Mouse (Mus musculus): ENCODE data around the gene Akap13. TPM values are rescaled to one million over a fixed set of nuclear protein-coding genes. Genes with fewer than 3 reads are reported as not detected.

The Akap13 gene
- polyA plus RNA-seq, 1 experiment, result 13.2 TPM

- H3K4me1 ChIP-seq (ENCODE audit: control insufficient read depth, insufficient read depth, low read length), result peaks cover 8% of the 10 kb centered on the region
- DNase-seq, result no peak
- H3K4me3 ChIP-seq (ENCODE audit: insufficient read depth, low read depth, low read length), result no peak overlapping the region
- no peaks in the 10 kb centered on the region; the same call in 1 of the 2 replicates for H3K36me3 ChIP-seq (ENCODE audit: control insufficient read depth, insufficient read depth, low read length)
- H3K27ac ChIP-seq (ENCODE audit: insufficient read depth, low read depth, low read length), result no peak overlapping the region
- WGBS, result 90% methylated on average over 3 of the region's 3 CpGs
- no peak for TF ChIP-seq CTCF (conservative IDR thresholded peaks at IDR 0.05; ENCODE audit: insufficient read depth, insufficient read length, low read depth, low read length)
- no peak for TF ChIP-seq POLR2A (IDR thresholded peaks at IDR 0.05; ENCODE audit: low read depth, low read length)
- no peaks in the 10 kb centered on the region for H3K27me3 ChIP-seq (replicated peaks; ENCODE audit: control insufficient read depth, insufficient read depth, low read length)
These were observed 75.3 kb downstream of the Akap13 start for GRCm38 (mm10) chr7:75530642-75531041.

GRCm38 (mm10) chr7:75533079-75533478 is 77.7 kb downstream of the Akap13 start:
- no peak for DNase-seq
- Histone ChIP-seq H3K36me3 (ENCODE audit: control insufficient read depth, insufficient read depth, low read length) (no peaks in the 10 kb centered on the region; the same call in 1 of the 2 replicates), H3K27me3 (replicated peaks; ENCODE audit: control insufficient read depth, insufficient read depth, low read length) (no peaks in the 10 kb centered on the region), H3K4me3 (ENCODE audit: insufficient read depth, low read depth, low read length) (no peak overlapping the region), H3K27ac (ENCODE audit: insufficient read depth, low read depth, low read length) (no peak overlapping the region), H3K4me1 (ENCODE audit: control insufficient read depth, insufficient read depth, low read length) (no peaks in the 10 kb centered on the region; the same call in 1 of the 2 replicates)
- 83% methylated on average over 5 of the region's 5 CpGs for WGBS
- TF ChIP-seq CTCF (conservative IDR thresholded peaks at IDR 0.05; ENCODE audit: insufficient read depth, insufficient read length, low read depth, low read length) (no peak), POLR2A (IDR thresholded peaks at IDR 0.05; ENCODE audit: low read depth, low read length) (no peak)

GRCm38 (mm10) chr7:75536298-75536697 is 81.0 kb downstream of the Akap13 start:
- Histone ChIP-seq H3K36me3 (ENCODE audit: control insufficient read depth, insufficient read depth, low read length) (no peaks in the 10 kb centered on the region; the same call in 1 of the 2 replicates), H3K27ac (ENCODE audit: insufficient read depth, low read depth, low read length) (no peak overlapping the region), H3K4me3 (ENCODE audit: insufficient read depth, low read depth, low read length) (no peak overlapping the region), H3K27me3 (replicated peaks; ENCODE audit: control insufficient read depth, insufficient read depth, low read length) (no peaks in the 10 kb centered on the region), H3K4me1 (ENCODE audit: control insufficient read depth, insufficient read depth, low read length) (no peaks in the 10 kb centered on the region; the same call in 1 of the 2 replicates)
- no peak for DNase-seq
- WGBS, result 87% methylated on average over 5 of the region's 5 CpGs
- TF ChIP-seq POLR2A (IDR thresholded peaks at IDR 0.05; ENCODE audit: low read depth, low read length) (no peak), CTCF (conservative IDR thresholded peaks at IDR 0.05; ENCODE audit: insufficient read depth, insufficient read length, low read depth, low read length) (no peak)

GRCm38 (mm10) chr7:75537567-75537966 is 82.2 kb downstream of the Akap13 start:
- Histone ChIP-seq H3K4me3 (ENCODE audit: insufficient read depth, low read depth, low read length) (no peak overlapping the region), H3K36me3 (ENCODE audit: control insufficient read depth, insufficient read depth, low read length) (no peaks in the 10 kb centered on the region; the same call in 1 of the 2 replicates), H3K27me3 (replicated peaks; ENCODE audit: control insufficient read depth, insufficient read depth, low read length) (no peaks in the 10 kb centered on the region), H3K27ac (ENCODE audit: insufficient read depth, low read depth, low read length) (no peak overlapping the region), H3K4me1 (ENCODE audit: control insufficient read depth, insufficient read depth, low read length) (no peaks in the 10 kb centered on the region; the same call in 1 of the 2 replicates)
- TF ChIP-seq CTCF (conservative IDR thresholded peaks at IDR 0.05; ENCODE audit: insufficient read depth, insufficient read length, low read depth, low read length) (no peak), POLR2A (IDR thresholded peaks at IDR 0.05; ENCODE audit: low read depth, low read length) (no peak)
- 86% methylated on average over 2 of the region's 2 CpGs for WGBS
- no peak for DNase-seq

- WGBS, result 83% methylated on average over 3 of the region's 3 CpGs
- Histone ChIP-seq H3K27ac (ENCODE audit: insufficient read depth, low read depth, low read length) (no peak overlapping the region), H3K4me3 (ENCODE audit: insufficient read depth, low read depth, low read length) (no peak overlapping the region), H3K4me1 (ENCODE audit: control insufficient read depth, insufficient read depth, low read length) (no peaks in the 10 kb centered on the region), H3K27me3 (replicated peaks; ENCODE audit: control insufficient read depth, insufficient read depth, low read length) (no peaks in the 10 kb centered on the region), H3K36me3 (ENCODE audit: control insufficient read depth, insufficient read depth, low read length) (no peaks in the 10 kb centered on the region; the same call in 1 of the 2 replicates)
- DNase-seq, result no peak
- TF ChIP-seq CTCF (conservative IDR thresholded peaks at IDR 0.05; ENCODE audit: insufficient read depth, insufficient read length, low read depth, low read length) (no peak), POLR2A (IDR thresholded peaks at IDR 0.05; ENCODE audit: low read depth, low read length) (no peak)
These were observed 83.2 kb downstream of the Akap13 start for GRCm38 (mm10) chr7:75538513-75538912.

GRCm38 (mm10) chr7:75539168-75539567 is 83.8 kb downstream of the Akap13 start:
- Histone ChIP-seq H3K27me3 (replicated peaks; ENCODE audit: control insufficient read depth, insufficient read depth, low read length) (no peaks in the 10 kb centered on the region), H3K27ac (ENCODE audit: insufficient read depth, low read depth, low read length) (no peak overlapping the region), H3K4me3 (ENCODE audit: insufficient read depth, low read depth, low read length) (no peak overlapping the region), H3K4me1 (ENCODE audit: control insufficient read depth, insufficient read depth, low read length) (no peaks in the 10 kb centered on the region), H3K36me3 (ENCODE audit: control insufficient read depth, insufficient read depth, low read length) (no peaks in the 10 kb centered on the region; the same call in 1 of the 2 replicates)
- DNase-seq, result no peak
- TF ChIP-seq POLR2A (IDR thresholded peaks at IDR 0.05; ENCODE audit: low read depth, low read length) (no peak), CTCF (conservative IDR thresholded peaks at IDR 0.05; ENCODE audit: insufficient read depth, insufficient read length, low read depth, low read length) (no peak)
- WGBS, result 81% methylated on average over 3 of the region's 3 CpGs

GRCm38 (mm10) chr7:75549856-75550255 is 94.5 kb downstream of the Akap13 start:
- WGBS, result 86% methylated on average over 3 of the region's 3 CpGs
- H3K36me3 ChIP-seq (ENCODE audit: control insufficient read depth, insufficient read depth, low read length), result no peaks in the 10 kb centered on the region
- peaks cover 2% of the 10 kb centered on the region; the same call in 1 of the 2 replicates for H3K4me1 ChIP-seq (ENCODE audit: control insufficient read depth, insufficient read depth, low read length)
- no peak for DNase-seq
- H3K4me3 ChIP-seq (ENCODE audit: insufficient read depth, low read depth, low read length), result no peak overlapping the region
- no peaks in the 10 kb centered on the region for H3K27me3 ChIP-seq (replicated peaks; ENCODE audit: control insufficient read depth, insufficient read depth, low read length)
- no peak for TF ChIP-seq CTCF (conservative IDR thresholded peaks at IDR 0.05; ENCODE audit: insufficient read depth, insufficient read length, low read depth, low read length)
- no peak overlapping the region for H3K27ac ChIP-seq (ENCODE audit: insufficient read depth, low read depth, low read length)
